Mouse (Mus musculus) layer of hippocampus, postnatal 36 days (tissue): Measurements from ENCODE around the gene Ube4a. TPM values are rescaled to one million over a fixed set of nuclear protein-coding genes. Genes with fewer than 3 reads are reported as not detected.
"Not testable (repeated sequence)": the region's sequence is repeated elsewhere in the genome, so short reads cannot be mapped to it uniquely, and the experiment has no call there.

Experiments used
- DNase-seq, 2 experiments: peaks; one replicate each; pipeline ENCODE4 v3.0.0; 2022
- total RNA-seq, 2 experiments: library from RNA; stranded (reverse); gene quantifications; 2 replicates each; pipeline ENCODE4 v1.2.3; 2021

Ube4a gene
- total RNA-seq, 2 experiments from 2014 or later, result 72.1 to 78.3 TPM

DNA sequence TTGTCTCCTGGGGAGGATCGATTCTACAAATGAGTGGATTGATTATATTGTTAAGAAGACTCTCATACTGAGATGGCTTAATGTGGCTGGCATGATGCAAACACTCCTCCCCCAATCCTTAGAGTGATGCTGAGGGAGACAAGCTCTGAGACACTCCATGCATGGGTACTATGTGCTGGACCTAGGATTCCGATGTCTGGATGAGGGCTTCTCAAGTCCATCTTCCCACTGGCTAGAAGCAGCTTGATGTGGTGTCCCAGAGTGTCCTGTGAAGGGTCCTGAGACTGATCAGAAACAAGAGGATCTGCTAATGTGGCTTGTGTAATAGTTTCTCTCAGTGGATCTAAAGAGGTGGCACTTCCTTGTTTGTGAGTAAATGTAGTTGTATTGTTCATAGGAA is 15.7 kb upstream of the Ube4a start:
- DNase-seq, result no peak

DNA sequence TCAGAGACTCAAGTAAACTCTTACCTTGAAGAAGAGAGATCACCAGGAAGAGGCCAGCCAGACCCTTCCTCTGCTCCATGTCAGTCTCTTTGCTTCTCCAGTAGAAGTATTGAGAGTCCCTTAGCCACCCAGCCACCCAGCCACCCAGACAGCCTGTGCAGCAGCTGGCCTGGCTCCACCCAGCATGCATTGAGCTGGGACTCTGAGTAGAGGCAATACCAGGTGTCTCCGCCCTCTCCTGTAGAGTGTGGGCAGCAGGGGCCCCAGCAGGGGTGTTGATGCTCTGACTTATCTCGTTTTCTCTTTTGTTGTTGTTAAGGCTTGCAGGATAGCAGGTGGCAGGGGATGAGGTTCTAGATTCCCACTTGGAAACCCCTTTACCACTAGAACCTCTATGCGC is 14.8 kb upstream of the Ube4a start, which contains the start of gene Cd3g:
TSS of gene Cd3g (minus strand) at position 190 of the 400 bp plus-strand sequence.
- no peak for DNase-seq

DNA sequence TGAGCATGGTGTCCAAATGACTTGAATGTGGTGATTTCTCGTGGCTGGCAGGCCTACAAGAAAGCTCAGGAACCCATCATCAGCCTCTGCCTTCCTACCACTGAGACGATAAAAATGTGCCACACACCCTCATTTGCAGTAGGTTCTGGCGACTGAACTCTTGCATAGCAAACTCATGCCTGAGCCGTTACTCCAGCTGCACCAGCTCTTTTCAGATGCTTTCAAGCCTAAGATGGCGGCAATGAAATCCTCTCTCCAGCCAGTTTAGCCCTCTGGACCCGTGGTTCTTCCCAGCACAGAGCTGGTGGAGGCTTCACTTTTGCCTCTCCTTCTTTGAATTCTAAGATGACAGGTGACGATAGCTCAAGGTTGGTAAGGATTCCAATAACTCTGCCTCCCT is 14.4 kb upstream of the Ube4a start:
- no peak for DNase-seq

DNA sequence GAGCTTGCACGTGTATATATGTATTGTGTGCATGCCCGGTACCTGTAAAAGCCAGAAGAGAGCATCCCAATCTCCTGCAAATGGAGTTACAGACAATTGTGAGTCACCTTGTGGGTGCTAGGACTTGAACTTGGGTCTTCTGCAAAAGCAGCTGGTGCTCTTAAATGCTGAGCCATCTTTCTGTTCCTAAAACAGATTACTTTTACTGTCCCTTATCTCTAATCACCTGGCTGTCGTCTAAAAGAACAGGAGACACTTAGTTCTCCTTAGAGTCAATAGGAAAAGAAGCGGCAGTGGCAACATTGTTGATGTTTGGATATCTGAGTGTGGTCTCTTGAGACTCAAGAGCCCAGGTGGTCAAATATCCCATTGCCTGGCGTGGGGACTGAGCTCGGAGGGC is 12.4 kb upstream of the Ube4a start:
- no peak for DNase-seq

DNA sequence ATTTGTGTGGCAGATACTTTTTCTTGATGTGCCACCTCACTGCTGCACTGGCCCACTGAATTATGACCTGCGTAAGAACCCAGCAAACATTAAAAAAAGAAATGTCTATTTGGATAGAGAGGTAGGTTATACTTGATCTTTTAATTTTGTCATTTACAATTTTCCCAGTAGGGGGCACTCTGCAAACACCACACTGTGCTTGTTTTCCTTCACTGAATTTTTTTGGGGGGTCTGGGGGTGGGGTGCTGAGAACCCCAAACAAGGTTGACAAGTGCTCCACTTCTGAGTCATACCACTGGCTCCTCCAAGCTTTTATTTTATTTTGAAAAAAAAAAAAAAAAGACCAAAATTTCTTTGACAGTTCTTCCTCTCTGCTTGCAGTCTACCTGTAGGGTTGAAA is 4.0 kb upstream of the Ube4a start:
- DNase-seq, result no peak

GRCm38 (mm10) chr9:44967763-44968162 is 2.4 kb upstream of the Ube4a start:
- DNase-seq, result not testable (repeated sequence)

- peak; percentile 31 to 52 for DNase-seq
Observed at GRCm38 (mm10) chr9:44966815-44967242, 1.4 kb upstream of the Ube4a start.

- DNase-seq, result no peak
Observed at GRCm38 (mm10) chr9:44965833-44966466, 550 bp upstream of the Ube4a start.

- no peak for DNase-seq
Observed at GRCm38 (mm10) chr9:44954432-44954831, 11.0 kb downstream of the Ube4a start.

- no peak for DNase-seq
Observed at GRCm38 (mm10) chr9:44947836-44948235, 17.6 kb downstream of the Ube4a start.

GRCm38 (mm10) chr9:44946185-44946695 is 19.2 kb downstream of the Ube4a start:
- DNase-seq, result no peak

DNA sequence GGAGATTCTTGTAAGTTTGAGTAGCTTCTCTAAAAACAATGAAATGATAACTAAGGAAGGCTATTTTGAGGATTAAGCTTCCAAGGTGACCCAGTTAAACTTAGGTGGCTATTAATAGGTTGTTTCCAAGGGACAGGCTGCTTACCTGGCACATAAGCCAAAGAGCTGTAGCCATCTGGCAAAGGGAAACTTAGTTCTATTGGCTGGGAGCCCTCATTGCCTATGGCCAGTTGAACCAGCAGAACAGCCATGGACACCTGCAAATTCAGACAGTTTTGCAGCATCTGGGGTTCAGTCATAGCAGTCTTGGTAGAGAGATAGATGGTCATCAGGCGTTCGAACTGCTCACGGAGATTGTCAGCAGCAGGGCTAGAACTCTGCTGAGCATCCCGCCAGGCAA is 23.0 kb downstream of the Ube4a start:
- DNase-seq, result no peak

DNA sequence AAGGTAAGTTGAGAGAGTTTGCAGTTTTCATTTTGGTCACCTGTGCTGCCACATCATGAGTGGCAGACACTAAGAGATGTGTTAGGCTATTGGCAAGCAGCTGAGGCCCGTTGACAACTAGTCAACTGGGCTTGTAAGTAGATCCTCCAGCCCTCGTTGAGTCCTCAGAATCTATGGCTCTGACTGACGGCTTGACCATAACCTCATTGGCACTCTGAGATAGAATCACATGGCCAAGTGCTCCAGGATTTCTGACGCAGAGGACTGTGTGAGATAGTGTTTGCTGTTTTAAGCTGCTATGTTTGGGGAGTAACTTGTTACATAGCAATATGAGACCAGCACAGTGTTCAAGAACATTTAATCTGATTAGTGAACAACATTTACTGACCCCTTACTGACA is 23.6 kb downstream of the Ube4a start:
- no peak for DNase-seq

DNA sequence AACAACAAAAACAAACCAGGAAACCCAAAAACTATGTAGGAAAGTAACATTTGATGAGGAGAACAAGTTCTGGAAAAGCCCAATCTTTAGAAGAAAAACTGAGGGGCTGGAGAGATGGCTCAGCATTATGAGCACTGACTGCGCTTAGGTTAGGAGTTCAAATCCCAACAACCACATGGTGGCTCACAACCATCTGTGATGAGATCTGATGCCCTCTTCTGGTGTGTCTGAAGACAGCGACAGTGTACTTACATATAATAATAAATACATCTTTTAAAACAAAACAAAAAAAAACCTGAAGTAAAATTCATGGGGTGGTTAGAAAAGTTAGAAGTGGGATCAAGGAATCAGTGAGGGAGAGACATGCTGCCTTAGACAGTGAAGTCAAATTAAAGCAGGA is 43.9 kb downstream of the Ube4a start:
- no peak for DNase-seq

DNA sequence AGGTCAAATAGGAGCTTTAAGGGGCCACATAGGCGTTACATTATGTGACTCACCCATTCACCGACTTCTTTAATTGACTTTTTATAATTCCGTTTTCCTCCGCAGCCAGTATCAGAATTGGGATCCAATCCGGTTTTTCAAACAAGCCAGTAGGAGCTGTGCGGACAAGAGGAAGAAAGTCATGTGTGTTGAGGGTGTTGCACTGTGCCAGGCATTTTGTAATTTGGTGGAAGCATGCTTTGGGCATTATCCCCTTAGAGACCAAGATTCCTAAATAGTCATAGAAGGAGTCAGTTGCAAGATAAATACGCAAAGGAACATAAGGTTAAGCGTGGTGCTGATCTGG is 44.3 kb downstream of the Ube4a start:
- DNase-seq, result no peak

DNA sequence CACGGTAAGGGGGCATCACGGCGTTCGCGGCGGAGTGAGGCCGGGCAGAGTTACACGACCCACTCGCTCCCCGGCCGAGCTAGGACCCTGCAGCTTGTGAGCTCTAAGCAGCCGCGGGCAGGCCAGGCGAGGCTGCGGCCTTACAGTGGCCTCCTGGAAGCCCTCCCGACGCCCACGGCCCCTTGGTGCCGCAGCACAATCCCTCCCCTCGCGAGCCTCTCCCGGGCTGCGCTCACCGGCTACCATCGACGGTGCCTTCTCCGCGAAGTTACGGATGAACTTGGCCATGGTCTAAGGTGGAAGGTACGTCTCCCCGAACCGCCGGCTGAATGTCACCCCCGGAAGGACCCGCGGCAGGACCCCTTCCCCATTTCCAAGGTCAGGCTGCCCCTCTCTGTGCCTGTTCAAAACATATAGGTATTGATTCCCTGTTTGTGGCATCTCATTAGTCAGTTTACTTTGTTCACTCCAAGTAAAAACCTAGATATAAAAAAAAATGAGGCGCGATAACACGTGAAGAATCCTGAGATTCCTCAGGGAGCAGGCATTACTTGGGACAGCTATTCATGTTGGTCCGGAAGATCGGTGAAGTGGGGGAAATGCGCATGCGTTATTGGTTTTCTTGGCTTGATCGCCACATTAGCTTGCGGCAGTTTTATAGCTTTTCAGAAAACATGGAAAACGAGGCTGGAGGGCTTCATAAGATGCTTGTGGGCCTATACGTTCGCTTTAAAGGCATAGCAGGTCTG is 44.9 kb downstream of the Ube4a start, which contains the start of gene Atp5l:
TSS of gene Atp5l (minus strand) at position 369 of the 749 bp plus-strand sequence.
- peak; percentile 84 to 87 for DNase-seq

- DNase-seq, result no peak
Observed at GRCm38 (mm10) chr9:44919606-44920005, 45.8 kb downstream of the Ube4a start.

GRCm38 (mm10) chr9:44916196-44916595 is 49.2 kb downstream of the Ube4a start:
- DNase-seq, result no peak

DNA sequence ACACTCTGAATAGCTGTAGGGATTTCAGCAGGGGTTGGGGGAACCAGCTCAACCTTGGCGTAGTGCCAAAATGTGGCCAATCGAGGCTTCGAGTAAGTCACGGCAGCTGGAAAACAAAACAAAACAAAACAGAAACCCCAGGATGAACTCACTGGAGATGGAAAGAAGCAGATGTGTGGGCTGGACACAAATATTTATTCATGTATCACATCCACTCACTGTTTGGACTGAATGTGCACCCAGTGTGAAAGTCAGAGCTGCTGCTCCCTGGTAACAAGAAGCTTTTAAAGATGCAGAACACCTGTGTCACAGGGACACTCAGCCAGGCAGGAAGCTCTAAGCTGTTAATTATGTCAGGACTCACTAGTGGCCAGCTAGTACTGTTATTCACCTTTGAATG is 50.7 kb downstream of the Ube4a start:
- no peak for DNase-seq

DNA sequence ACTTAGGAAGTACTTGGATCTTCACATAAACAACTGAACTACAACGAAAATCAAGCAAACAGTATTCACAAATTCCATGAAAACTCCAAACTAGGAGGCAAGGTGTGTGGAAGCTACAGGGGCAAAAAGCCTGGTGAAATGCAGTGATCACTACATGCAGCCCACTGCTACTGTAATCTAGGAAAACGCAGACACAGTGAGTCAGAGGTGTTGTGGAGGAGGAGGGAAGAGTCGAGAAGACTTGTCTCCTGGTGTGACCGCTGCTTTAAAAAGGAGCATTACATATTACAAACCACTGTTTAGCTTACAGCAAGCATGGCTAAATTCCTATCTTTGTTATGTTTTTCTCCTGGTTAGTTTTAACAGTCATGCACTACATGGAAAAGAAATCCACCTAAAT is 54.0 kb downstream of the Ube4a start:
- no peak for DNase-seq

- DNase-seq, result peak; percentile 59 to 60
Observed at GRCm38 (mm10) chr9:44905620-44906019, 59.8 kb downstream of the Ube4a start.

GRCm38 (mm10) chr9:44904964-44905363 is 60.4 kb downstream of the Ube4a start:
- peak; percentile 64 to 68 for DNase-seq

DNA sequence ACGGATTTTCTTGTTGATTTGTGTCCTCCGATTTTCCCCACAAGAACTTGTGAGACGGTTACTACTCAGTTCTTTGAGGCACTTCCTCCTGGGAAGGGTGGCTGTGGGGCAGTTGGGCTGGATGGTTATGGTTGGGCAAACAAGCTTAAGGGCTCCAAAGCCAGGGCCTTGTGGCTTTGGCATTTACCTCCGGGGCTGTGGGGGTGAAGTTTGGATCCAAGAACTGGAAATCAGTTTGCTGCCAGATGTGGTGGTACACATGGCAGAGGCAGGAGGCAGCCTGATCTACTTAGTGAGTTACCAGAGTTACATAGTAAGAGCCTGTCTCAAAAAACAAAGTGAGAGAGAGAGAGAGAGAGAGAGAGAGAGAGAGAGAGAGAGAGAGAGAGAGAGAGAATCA is 61.5 kb downstream of the Ube4a start:
- no peak for DNase-seq

DNA sequence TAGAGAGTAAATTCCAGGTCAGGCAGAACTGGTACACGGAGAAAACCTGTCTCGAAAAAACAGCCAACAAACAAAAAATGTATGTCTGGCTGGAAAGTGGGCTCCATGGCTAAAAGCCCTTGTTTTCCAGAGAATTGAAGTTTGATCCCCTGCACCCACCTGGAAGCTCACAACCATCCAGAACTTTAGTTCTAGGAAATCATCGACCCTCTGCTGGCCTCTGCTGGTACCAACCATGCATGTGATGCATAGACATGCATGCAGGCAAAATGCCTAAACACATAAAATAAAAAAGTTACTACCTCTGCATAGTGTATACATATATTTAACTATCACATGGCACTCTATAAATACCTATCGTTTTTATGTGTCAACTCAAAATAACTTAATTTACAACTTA is 65.0 kb downstream of the Ube4a start:
- no peak for DNase-seq
